Mouse (Mus musculus) heart, adult 2 months (tissue): ENCODE data around the gene Pdpk1.

Experiments used
- CTCF ChIP-seq: fragments of 200-600 bp; IDR thresholded peaks from 2 replicates; pipeline ENCODE4 v1.8.1; 2022; ENCODE audit warnings: antibody characterized with exemption, mild to moderate bottlenecking, moderate library complexity
- POLR2A ChIP-seq: fragments of 200-500 bp; IDR thresholded peaks from 2 replicates; pipeline ENCODE4 v1.6.1; 2011; ENCODE audit warnings: mild to moderate bottlenecking, low read depth, low read length, control low read depth; ENCODE audit not compliant: insufficient read depth

- TF ChIP-seq POLR2A (no peak), CTCF (no peak)
Measured at GRCm38 (mm10) chr17:24170125-24170524, 19.4 kb upstream of the Pdpk1 start.
